Mouse (Mus musculus) limb, embryonic 14.5 days (tissue): ENCODE data around the gene Fbxw7. TPM values are rescaled to one million over a fixed set of nuclear protein-coding genes. Genes with fewer than 3 reads are reported as not detected.

Source experiments
- ATAC-seq: fragments of 200-750 bp; cut with Nextera tagmentation; 2 replicates; pipeline ENCODE4 v1.8.0; 2017; ENCODE audit warnings: low read depth, moderate number of reproducible peaks, moderate TSS enrichment; ENCODE audit not compliant: low FRiP score
- DNase-seq: peaks from one replicate; pipeline ENCODE4 v3.0.0-alpha.2; 2015; ENCODE audit warnings: low spot score
- H3K27ac ChIP-seq: fragments of 300-500 bp; sonication (generic); replicated peaks from 2 replicates; pipeline ENCODE4 v1.5.1; 2014; ENCODE audit warnings: low read depth, mild to moderate bottlenecking, low read length, moderate library complexity, mixed read lengths
- H3K27me3 ChIP-seq: fragments of 300-500 bp; sonication (generic); 2 replicates; pipeline ENCODE4 v1.6.1; 2014; ENCODE audit warnings: low read length, mixed read lengths; ENCODE audit not compliant: control insufficient read depth, insufficient read depth
- H3K36me3 ChIP-seq: fragments of 300-500 bp; sonication (generic); 2 replicates; pipeline ENCODE4 v1.6.1; 2014; ENCODE audit warnings: mild to moderate bottlenecking, low read length, moderate library complexity, mixed read lengths; ENCODE audit not compliant: control insufficient read depth, insufficient read depth
- H3K4me1 ChIP-seq: fragments of 300-500 bp; sonication (generic); 2 replicates; pipeline ENCODE4 v1.6.1; 2014; ENCODE audit warnings: antibody characterized with exemption, low read length, mixed read lengths; ENCODE audit not compliant: control insufficient read depth, insufficient read depth
- H3K4me2 ChIP-seq: fragments of 300-500 bp; sonication (generic); replicated peaks from 2 replicates; pipeline ENCODE4 v1.6.1; 2014; ENCODE audit warnings: low read depth, mild to moderate bottlenecking, low read length, moderate library complexity; ENCODE audit not compliant: severe bottlenecking
- H3K4me3 ChIP-seq: fragments of 300-500 bp; sonication (generic); replicated peaks from 2 replicates; pipeline ENCODE4 v1.5.1; 2014; ENCODE audit warnings: low read length
- H3K9ac ChIP-seq: fragments of 300-500 bp; sonication (generic); 2 replicates; pipeline ENCODE4 v1.6.1; 2014; ENCODE audit warnings: mild to moderate bottlenecking, low read depth, low read length, moderate library complexity; ENCODE audit not compliant: severe bottlenecking
- H3K9me3 ChIP-seq: fragments of 300-500 bp; sonication (generic); 2 replicates; pipeline ENCODE4 v1.6.1; 2016; ENCODE audit warnings: low read length; ENCODE audit not compliant: control insufficient read depth
- POLR2A ChIP-seq: fragments of 200-500 bp; IDR thresholded peaks from 2 replicates; pipeline ENCODE4 v1.8.0; 2012; ENCODE audit warnings: inconsistent platforms, mild to moderate bottlenecking, moderate library complexity, borderline replicate concordance; ENCODE audit not compliant: insufficient read depth, insufficient read length; ENCODE audit errors: extremely low read depth
- WGBS: fragments of 180-500 bp; shearing (Covaris S2); extraction: QIAGEN DNeasy Blood & Tissue Kit; methylation state at CpG from one replicate; pipeline ENCODE4 v1.1.7; 2014; 5-methylcytosine and 5-hydroxymethylcytosine counted together
- polyA plus RNA-seq, 2 experiments: library from polyadenylated mRNA; depleted of rRNA in 1 of 2; stranded (reverse) in 1 of 2; unstranded in 1 of 2; fragments of >200 nt; fragmentation: Nextera tagmentation in 1 of 2; extraction: Ambion mirVana in 1 of 2; gene quantifications; 2 replicates each; pipeline versions ENCODE4 v1.2.1 to v1.2.3; 2012 to 2014

Fbxw7 gene
- polyA plus RNA-seq, 2 experiments, result 10.6 to 13.4 TPM

DNA sequence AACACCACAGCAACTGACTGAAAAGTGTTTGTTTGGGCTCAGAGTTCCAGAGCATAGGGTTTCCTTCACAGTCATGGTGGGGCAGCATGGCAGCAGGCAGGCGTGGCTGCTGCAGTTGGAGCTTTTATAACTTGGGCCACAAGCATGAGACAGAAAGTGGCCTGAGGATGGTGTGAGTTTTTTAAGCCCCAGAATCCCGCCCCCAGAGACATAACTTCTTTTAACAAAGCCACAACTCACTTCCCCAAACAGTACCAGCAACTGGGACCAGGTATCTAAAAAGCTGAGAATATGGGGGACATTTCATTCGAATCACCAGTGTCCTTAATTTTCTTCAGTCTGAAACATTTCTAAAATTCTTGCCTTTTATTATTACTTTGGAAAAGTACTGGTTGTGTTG is 22.9 kb downstream of the Fbxw7 start:
- no peak for TF ChIP-seq POLR2A
- H3K4me1 ChIP-seq, result no peaks in the 10 kb centered on the region
- no peaks in the 10 kb centered on the region for H3K27me3 ChIP-seq
- H3K4me3 ChIP-seq, result no peak overlapping the region
- no peaks in the 10 kb centered on the region for H3K9me3 ChIP-seq
- H3K27ac ChIP-seq, result no peak overlapping the region
- DNase-seq (no peak), ATAC-seq (no peak)
- H3K9ac ChIP-seq, result no peak overlapping the region
- 85% methylated on average over 3 of the region's 3 CpGs for WGBS
- no peak overlapping the region for H3K4me2 ChIP-seq
- no peaks in the 10 kb centered on the region for H3K36me3 ChIP-seq

DNA sequence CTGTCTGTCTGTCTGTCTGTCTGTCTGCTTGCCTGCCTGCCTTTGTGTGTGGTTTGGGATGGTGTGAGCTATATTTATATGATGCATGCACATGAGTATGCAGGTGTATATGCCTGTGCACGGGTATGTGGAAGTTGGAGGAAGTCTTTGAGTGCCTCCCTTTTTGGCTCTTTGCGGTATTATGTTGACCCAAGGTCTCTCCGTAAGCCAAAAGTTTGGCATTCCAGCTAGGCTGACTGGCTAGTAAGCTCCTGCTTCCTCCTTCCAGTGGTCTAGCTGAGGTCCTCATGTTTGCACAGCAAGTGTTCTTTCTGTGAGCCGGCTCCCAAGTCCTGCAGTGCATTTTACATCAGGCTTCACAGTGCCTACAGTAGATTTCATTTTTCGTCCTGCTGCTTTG is 24.4 kb downstream of the Fbxw7 start:
- Histone ChIP-seq H3K4me1 (no peaks in the 10 kb centered on the region), H3K36me3 (no peaks in the 10 kb centered on the region), H3K4me2 (no peak overlapping the region), H3K9me3 (no peaks in the 10 kb centered on the region), H3K27ac (no peak overlapping the region), H3K27me3 (no peaks in the 10 kb centered on the region), H3K4me3 (no peak overlapping the region), H3K9ac (no peak overlapping the region)
- no peak for TF ChIP-seq POLR2A
- ATAC-seq (no peak), DNase-seq (no peak)
- WGBS, result 89% methylated on average over 5 of the region's 5 CpGs

DNA sequence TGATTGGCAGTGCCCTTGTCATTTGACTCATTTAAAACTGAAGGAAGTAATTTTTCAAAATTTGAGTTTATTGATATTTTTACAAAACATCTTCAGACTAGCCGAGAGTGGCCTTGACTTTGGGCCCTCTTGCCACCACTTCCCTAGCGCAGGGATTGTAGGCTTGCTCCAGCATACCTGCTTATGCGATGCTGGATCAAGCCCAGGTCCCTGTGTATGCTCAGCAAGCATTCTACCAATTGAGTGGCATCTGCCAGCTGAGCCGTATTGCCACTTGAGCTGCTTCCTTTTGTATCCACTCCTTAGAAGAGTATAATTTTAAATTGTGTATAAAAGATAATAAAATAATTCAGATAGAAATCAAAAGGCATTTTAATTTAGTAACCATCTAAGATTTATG is 26.2 kb downstream of the Fbxw7 start:
- WGBS, result 90% methylated on average over 4 of the region's 4 CpGs
- no peaks in the 10 kb centered on the region for H3K4me1 ChIP-seq
- H3K9ac ChIP-seq, result no peak overlapping the region
- no peak for ATAC-seq
- no peak for TF ChIP-seq POLR2A
- no peaks in the 10 kb centered on the region for H3K9me3 ChIP-seq
- H3K4me2 ChIP-seq, result no peak overlapping the region
- H3K4me3 ChIP-seq, result no peak overlapping the region
- DNase-seq, result no peak
- H3K36me3 ChIP-seq, result no peaks in the 10 kb centered on the region
- no peak overlapping the region for H3K27ac ChIP-seq
- H3K27me3 ChIP-seq, result no peaks in the 10 kb centered on the region

DNA sequence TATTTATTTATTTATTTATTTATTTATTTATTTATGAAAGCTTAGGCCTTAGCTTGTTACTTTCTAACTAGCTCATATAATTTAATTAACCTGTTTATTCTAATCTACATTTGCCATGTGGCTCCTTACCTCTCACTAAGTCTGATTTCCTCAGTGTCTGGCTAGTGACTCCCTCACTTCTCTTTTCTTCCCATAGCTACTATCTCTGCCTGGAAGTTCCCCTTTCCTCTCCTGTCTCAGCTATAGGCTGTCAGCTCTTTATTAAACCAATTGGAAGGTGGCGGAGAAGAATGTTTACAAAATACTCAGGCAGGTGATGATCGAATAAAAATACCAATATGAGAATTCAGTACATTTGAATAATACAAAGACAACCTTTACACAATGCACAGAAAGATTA is 27.7 kb downstream of the Fbxw7 start:
- Histone ChIP-seq H3K9me3 (no peaks in the 10 kb centered on the region), H3K27me3 (no peaks in the 10 kb centered on the region), H3K9ac (no peak overlapping the region), H3K4me3 (no peak overlapping the region), H3K36me3 (no peaks in the 10 kb centered on the region), H3K27ac (no peak overlapping the region), H3K4me2 (no peak overlapping the region), H3K4me1 (no peaks in the 10 kb centered on the region)
- DNase-seq (no peak), ATAC-seq (no peak)
- TF ChIP-seq POLR2A, result no peak
- WGBS, result 88% methylated on average over 2 of the region's 2 CpGs

DNA sequence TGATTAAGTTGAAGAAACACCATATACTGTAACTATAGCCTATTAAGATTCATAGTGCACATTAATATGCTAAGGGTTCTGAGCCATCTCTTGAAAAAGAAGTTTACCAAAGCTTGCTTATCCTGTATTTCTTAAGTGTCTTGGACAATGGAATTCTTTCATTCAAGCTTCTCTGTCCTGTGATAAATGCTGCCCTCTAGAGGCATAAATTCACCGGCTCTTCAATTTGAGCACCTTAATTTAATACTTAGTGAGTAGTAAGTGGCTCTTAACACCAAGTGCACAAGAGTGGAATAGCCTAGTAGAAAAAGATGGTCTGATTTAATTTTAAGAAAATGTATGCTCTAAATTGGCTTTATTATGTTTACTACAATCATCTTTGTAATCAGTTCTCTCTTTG is 28.5 kb downstream of the Fbxw7 start:
- no peak for TF ChIP-seq POLR2A
- Histone ChIP-seq H3K27ac (no peak overlapping the region), H3K36me3 (no peaks in the 10 kb centered on the region), H3K27me3 (no peaks in the 10 kb centered on the region), H3K9me3 (no peaks in the 10 kb centered on the region), H3K4me2 (no peak overlapping the region), H3K9ac (no peak overlapping the region), H3K4me1 (no peaks in the 10 kb centered on the region), H3K4me3 (no peak overlapping the region)
- 40% methylated on average over 1 of the region's 1 CpGs for WGBS
- peak; percentile 82 for DNase-seq
- ATAC-seq, result no peak

DNA sequence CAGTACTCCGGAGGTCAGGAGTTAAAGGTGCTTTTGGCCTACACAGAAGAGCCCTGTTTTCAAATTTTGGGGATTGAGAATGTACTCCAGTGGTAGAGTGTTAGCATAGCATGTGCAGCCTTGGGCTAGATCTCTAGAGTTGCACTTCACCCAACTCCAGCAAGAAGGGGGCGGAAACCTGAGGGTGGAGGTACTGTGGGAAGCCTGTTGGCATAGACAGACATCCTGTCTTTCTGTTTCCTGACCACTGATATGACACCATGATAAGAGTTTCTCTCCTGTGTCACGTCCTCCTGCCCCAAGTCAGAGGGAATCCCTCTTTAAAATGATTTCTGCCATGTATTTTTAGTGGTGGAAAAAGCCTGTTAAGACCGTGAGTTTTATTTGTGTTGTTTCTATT is 33.7 kb downstream of the Fbxw7 start:
- H3K4me3 ChIP-seq, result no peak overlapping the region
- H3K27me3 ChIP-seq, result no peaks in the 10 kb centered on the region
- WGBS, result 73% methylated on average over 4 of the region's 4 CpGs
- H3K9ac ChIP-seq, result no peak overlapping the region
- H3K4me1 ChIP-seq, result no peaks in the 10 kb centered on the region
- ATAC-seq (no peak), DNase-seq (no peak)
- H3K9me3 ChIP-seq, result no peaks in the 10 kb centered on the region
- no peak for TF ChIP-seq POLR2A
- H3K4me2 ChIP-seq, result no peak overlapping the region
- H3K36me3 ChIP-seq, result no peaks in the 10 kb centered on the region
- H3K27ac ChIP-seq, result no peak overlapping the region
